Mouse (Mus musculus) embryonic facial prominence, embryonic 15.5 days (tissue): ENCODE measurements around the gene Scamp1. TPM values are rescaled to one million over a fixed set of nuclear protein-coding genes. Genes with fewer than 3 reads are reported as not detected.

Experiments used
- ATAC-seq: fragments of 200-750 bp; cut with Nextera tagmentation; 2 replicates; pipeline ENCODE4 v1.8.0; 2017; ENCODE audit warnings: low read depth, moderate TSS enrichment; ENCODE audit not compliant: insufficient number of reproducible peaks, low FRiP score, low TSS enrichment
- H3K27ac ChIP-seq: fragments of 300-500 bp; sonication (generic); replicated peaks from 2 replicates; pipeline ENCODE4 v1.5.1; 2015; ENCODE audit warnings: mild to moderate bottlenecking, inconsistent platforms
- H3K27me3 ChIP-seq: fragments of 300-500 bp; sonication (generic); 2 replicates; pipeline ENCODE4 v1.6.1; 2015; ENCODE audit warnings: inconsistent platforms
- H3K36me3 ChIP-seq: fragments of 300-500 bp; sonication (generic); 2 replicates; pipeline ENCODE4 v1.6.1; 2015; ENCODE audit warnings: mild to moderate bottlenecking, inconsistent platforms
- H3K4me1 ChIP-seq: fragments of 300-500 bp; sonication (generic); 2 replicates; pipeline ENCODE4 v1.6.1; 2015; ENCODE audit warnings: inconsistent platforms
- H3K4me2 ChIP-seq: fragments of 300-500 bp; sonication (generic); replicated peaks from 2 replicates; pipeline ENCODE4 v1.6.1; 2015; ENCODE audit warnings: mild to moderate bottlenecking, inconsistent platforms
- H3K4me3 ChIP-seq: fragments of 300-500 bp; sonication (generic); replicated peaks from 2 replicates; pipeline ENCODE4 v1.5.1; 2015; ENCODE audit warnings: mild to moderate bottlenecking, inconsistent platforms
- H3K9ac ChIP-seq: fragments of 300-500 bp; sonication (generic); 2 replicates; pipeline ENCODE4 v1.6.1; 2015; ENCODE audit warnings: inconsistent platforms
- H3K9me3 ChIP-seq: fragments of 300-500 bp; sonication (generic); replicated peaks from 2 replicates; pipeline ENCODE4 v1.6.1; 2016; ENCODE audit warnings: inconsistent platforms
- WGBS: fragments of 180-500 bp; shearing (Covaris S2); methylation state at CpG from one replicate; pipeline ENCODE4 v1.1.7; 2015; 5-methylcytosine and 5-hydroxymethylcytosine counted together
- polyA plus RNA-seq: library from polyadenylated mRNA; unstranded; fragments of >200 nt; fragmentation: Nextera tagmentation; extraction: Ambion mirVana; gene quantifications from 2 replicates; pipeline ENCODE4 v1.2.1, GENCODE M21; 2015

Scamp1 gene
- polyA plus RNA-seq, 1 experiment from 2014 or later: 36.7 TPM

GRCm38 (mm10) chr13:94224717-94225705 is 60.6 kb downstream of the Scamp1 start:
- H3K9ac ChIP-seq: no peak overlapping the region
- no peaks in the 10 kb centered on the region for H3K9me3 ChIP-seq
- no peaks in the 10 kb centered on the region for H3K4me1 ChIP-seq
- peaks cover 16% of the 10 kb centered on the region for H3K36me3 ChIP-seq
- H3K27me3 ChIP-seq: no peaks in the 10 kb centered on the region
- no peak for ATAC-seq
- 95% methylated on average over 38 of the region's 38 CpGs for WGBS
- H3K4me2 ChIP-seq: no peak overlapping the region
- H3K4me3 ChIP-seq: no peak overlapping the region
- no peak overlapping the region for H3K27ac ChIP-seq

- no peak for ATAC-seq
- Histone ChIP-seq H3K4me2 (no peak overlapping the region), H3K27me3 (no peaks in the 10 kb centered on the region), H3K27ac (no peak overlapping the region), H3K4me3 (no peak overlapping the region), H3K9me3 (no peaks in the 10 kb centered on the region), H3K4me1 (no peaks in the 10 kb centered on the region), H3K36me3 (peaks cover 16% of the 10 kb centered on the region), H3K9ac (no peak overlapping the region)
- 69% methylated on average over 14 of the region's 14 CpGs for WGBS
These were observed 62.0 kb downstream of the Scamp1 start for GRCm38 (mm10) chr13:94223609-94224008.

- peaks cover 8% of the 10 kb centered on the region for H3K4me1 ChIP-seq
- H3K27ac ChIP-seq: no peak overlapping the region
- no peaks in the 10 kb centered on the region for H3K9me3 ChIP-seq
- H3K9ac ChIP-seq: no peak overlapping the region
- 87% methylated on average over 2 of the region's 2 CpGs for WGBS
- peaks cover 27% of the 10 kb centered on the region for H3K36me3 ChIP-seq
- no peak overlapping the region for H3K4me3 ChIP-seq
- H3K27me3 ChIP-seq: no peaks in the 10 kb centered on the region
- ATAC-seq: no peak
- H3K4me2 ChIP-seq: no peak overlapping the region
These were observed 72.9 kb downstream of the Scamp1 start for GRCm38 (mm10) chr13:94212716-94213115.

GRCm38 (mm10) chr13:94212179-94212578 is 73.5 kb downstream of the Scamp1 start:
- H3K4me3 ChIP-seq: no peak overlapping the region
- peaks cover 8% of the 10 kb centered on the region for H3K4me1 ChIP-seq
- 89% methylated on average over 2 of the region's 2 CpGs for WGBS
- H3K9me3 ChIP-seq: no peaks in the 10 kb centered on the region
- peaks cover 27% of the 10 kb centered on the region for H3K36me3 ChIP-seq
- H3K27me3 ChIP-seq: no peaks in the 10 kb centered on the region
- ATAC-seq: no peak
- no peak overlapping the region for H3K27ac ChIP-seq
- H3K4me2 ChIP-seq: no peak overlapping the region
- H3K9ac ChIP-seq: no peak overlapping the region

GRCm38 (mm10) chr13:94211236-94212119 is 74.2 kb downstream of the Scamp1 start:
- ATAC-seq: no peak
- no peak overlapping the region for H3K27ac ChIP-seq
- no peak overlapping the region for H3K4me2 ChIP-seq
- H3K9ac ChIP-seq: no peak overlapping the region
- H3K36me3 ChIP-seq: peaks cover 27% of the 10 kb centered on the region
- WGBS: 40% methylated on average over 6 of the region's 6 CpGs
- no peaks in the 10 kb centered on the region for H3K27me3 ChIP-seq
- no peak overlapping the region for H3K4me3 ChIP-seq
- no peaks in the 10 kb centered on the region for H3K9me3 ChIP-seq
- peaks cover 8% of the 10 kb centered on the region for H3K4me1 ChIP-seq

DNA sequence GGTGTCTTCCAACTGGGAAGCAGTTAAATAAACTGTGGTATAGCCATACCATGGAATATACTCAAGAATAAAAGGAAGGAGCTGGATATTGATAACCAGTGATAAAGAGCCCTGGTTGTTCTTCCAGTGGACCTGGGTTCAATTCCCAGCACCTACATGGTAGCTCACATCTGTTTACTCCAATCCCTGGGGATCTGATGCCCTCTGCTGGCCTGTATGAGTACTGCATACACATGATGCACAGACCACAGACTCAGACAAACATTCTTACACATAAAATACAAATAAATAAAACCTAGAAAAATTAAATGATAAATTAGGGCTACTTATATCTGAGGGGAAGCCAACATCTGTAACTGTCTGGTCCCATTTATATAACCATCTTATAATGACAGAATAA is 76.8 kb downstream of the Scamp1 start:
- Histone ChIP-seq H3K36me3 (peaks cover 23% of the 10 kb centered on the region), H3K4me2 (no peak overlapping the region), H3K4me3 (no peak overlapping the region), H3K9ac (no peak overlapping the region), H3K4me1 (peaks cover 8% of the 10 kb centered on the region), H3K27me3 (no peaks in the 10 kb centered on the region), H3K27ac (no peak overlapping the region), H3K9me3 (no peaks in the 10 kb centered on the region)
- ATAC-seq: no peak

GRCm38 (mm10) chr13:94207973-94208372 is 77.7 kb downstream of the Scamp1 start:
- Histone ChIP-seq H3K4me1 (peaks cover 8% of the 10 kb centered on the region), H3K4me2 (no peak overlapping the region), H3K27ac (no peak overlapping the region), H3K4me3 (no peak overlapping the region), H3K9me3 (no peaks in the 10 kb centered on the region), H3K27me3 (no peaks in the 10 kb centered on the region), H3K36me3 (peaks cover 25% of the 10 kb centered on the region), H3K9ac (no peak overlapping the region)
- no peak for ATAC-seq
- WGBS: 97% methylated on average over 16 of the region's 16 CpGs

GRCm38 (mm10) chr13:94205234-94205633 is 80.4 kb downstream of the Scamp1 start:
- WGBS: 8% methylated on average over 6 of the region's 6 CpGs

GRCm38 (mm10) chr13:94199829-94200228 is 85.8 kb downstream of the Scamp1 start:
- no peak for ATAC-seq
- H3K9me3 ChIP-seq: no peaks in the 10 kb centered on the region
- WGBS: 60% methylated on average over 8 of the region's 8 CpGs

More at GRCm38 (mm10) chr13:94205234-94205633, 80.4 kb downstream of the Scamp1 start:
- no peak overlapping the region for H3K27ac ChIP-seq
- peaks cover 25% of the 10 kb centered on the region for H3K36me3 ChIP-seq
- H3K4me3 ChIP-seq: no peak overlapping the region
- no peaks in the 10 kb centered on the region for H3K27me3 ChIP-seq
- H3K9ac ChIP-seq: no peak overlapping the region
- H3K9me3 ChIP-seq: no peaks in the 10 kb centered on the region
- H3K4me1 ChIP-seq: no peaks in the 10 kb centered on the region
- ATAC-seq: no peak
- no peak overlapping the region for H3K4me2 ChIP-seq

GRCm38 (mm10) chr13:94198616-94199015 is 87.0 kb downstream of the Scamp1 start:
- Histone ChIP-seq H3K36me3 (peaks cover 13% of the 10 kb centered on the region), H3K4me2 (no peak overlapping the region), H3K4me3 (no peak overlapping the region), H3K27ac (no peak overlapping the region), H3K27me3 (no peaks in the 10 kb centered on the region), H3K9ac (no peak overlapping the region), H3K9me3 (no peaks in the 10 kb centered on the region), H3K4me1 (no peaks in the 10 kb centered on the region)
- WGBS: 85% methylated on average over 6 of the region's 6 CpGs
- no peak for ATAC-seq

More at GRCm38 (mm10) chr13:94199829-94200228, 85.8 kb downstream of the Scamp1 start:
- Histone ChIP-seq H3K27ac (0 out of 2 replicates have a peak overlapping the region, but pooled peaks have one; percentile 28), H3K4me2 (no peak overlapping the region), H3K9ac (no peak overlapping the region), H3K27me3 (no peaks in the 10 kb centered on the region), H3K4me1 (no peaks in the 10 kb centered on the region), H3K36me3 (peaks cover 13% of the 10 kb centered on the region), H3K4me3 (no peak overlapping the region)

DNA sequence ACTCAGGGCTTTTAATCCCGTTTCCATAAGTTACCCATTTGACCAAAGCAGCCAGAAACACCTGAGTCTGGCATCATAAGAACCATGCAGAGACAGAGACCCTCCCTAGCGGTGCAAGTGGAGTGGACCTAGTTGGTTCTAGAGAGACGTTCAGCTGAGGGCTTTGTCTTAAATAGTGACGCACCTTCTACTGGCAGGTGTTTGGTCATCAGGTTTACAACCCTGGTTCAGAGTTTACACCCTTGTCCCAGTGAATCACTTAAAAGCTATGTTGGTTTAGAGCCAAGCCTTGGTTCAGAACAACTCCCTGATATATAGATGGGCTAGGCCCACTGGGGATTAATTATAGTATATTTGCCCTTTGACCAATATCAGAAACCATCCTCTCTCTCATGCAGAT is 92.4 kb downstream of the Scamp1 start:
- H3K36me3 ChIP-seq: peaks cover 25% of the 10 kb centered on the region
- no peak for ATAC-seq
- H3K9me3 ChIP-seq: no peaks in the 10 kb centered on the region
- 85% methylated on average over 4 of the region's 4 CpGs for WGBS
- H3K4me2 ChIP-seq: no peak overlapping the region
- H3K4me3 ChIP-seq: no peak overlapping the region
- no peak overlapping the region for H3K27ac ChIP-seq
- H3K27me3 ChIP-seq: no peaks in the 10 kb centered on the region
- H3K9ac ChIP-seq: no peak overlapping the region
- 0 out of 2 replicates have a peak, but pooled peaks cover 4% of the 10 kb centered on the region for H3K4me1 ChIP-seq
